20 mouse cellular contexts compared by ENCODE assay signal in genomic region chr9:41922416-41922815, GRCm38 (mm10).
DNase-seq lines count a peak whose midpoint lies in the region; ATAC-seq and TF ChIP-seq lines count a peak whose summit lies in the region.
"Had no signal": no experiment of that assay in that cellular context is flagged by ENCODE, and none has a peak within 500 bp of the region (broad histone marks: within the 10 kb centered on the region; RNA-seq: fewer than 3 reads in every experiment).

No protein-coding gene starts in this region.

- no peak for TF ChIP-seq CTCF in thymus, adult 2 months (IDR thresholded peaks at IDR 0.05; ENCODE audit: borderline replicate concordance, control insufficient read depth, extremely low read depth, insufficient read depth, low read length, poor library complexity)

- H3K4me1 ChIP-seq in forebrain, embryonic 13.5 days = peaks cover 33% of the 10 kb centered on the region
- H3K4me1 ChIP-seq in forebrain, embryonic 16.5 days (replicated peaks; ENCODE audit: control insufficient read depth, insufficient read depth, low read length) = peaks cover 16% of the 10 kb centered on the region
- peaks cover 3% of the 10 kb centered on the region; the same call in 1 of the 2 replicates for H3K4me1 ChIP-seq in heart, embryonic 11.5 days (ENCODE audit: control insufficient read depth, insufficient read depth, low read length)
- H3K4me1 ChIP-seq in embryonic facial prominence, embryonic 12.5 days = peaks cover 16% of the 10 kb centered on the region
- H3K4me1 ChIP-seq in thymus, adult 2 months (replicated peaks; ENCODE audit: control insufficient read depth, insufficient read depth, low read length) = no peaks in the 10 kb centered on the region

- 0 out of 2 replicates have a peak overlapping the region, but pooled peaks have one; percentile 10 for H3K27ac ChIP-seq in forebrain, embryonic 13.5 days
- no peak overlapping the region for H3K27ac ChIP-seq in forebrain, embryonic 16.5 days (ENCODE audit: low read length)
- H3K27ac ChIP-seq in heart, embryonic 11.5 days (ENCODE audit: low read depth, low read length) = peak overlapping the region; percentile 22; the same call in 1 of the 2 replicates
- H3K27ac ChIP-seq in embryonic facial prominence, embryonic 12.5 days = peak overlapping the region; percentile 60; the same call in 1 of the 2 replicates
- H3K27ac ChIP-seq in thymus, adult 2 months (ENCODE audit: control insufficient read depth, insufficient read depth, low read length) = no peak overlapping the region
- H3K27ac ChIP-seq: forebrain, embryonic 12.5 days; hindbrain, postnatal 0 days; midbrain, embryonic 12.5 days; neural tube, embryonic 12.5 days had no signal

- H3K9me3 ChIP-seq in forebrain, embryonic 13.5 days (replicated peaks) = 0 out of 2 replicates have a peak, but pooled peaks cover 3% of the 10 kb centered on the region
- no peaks in the 10 kb centered on the region for H3K9me3 ChIP-seq in forebrain, embryonic 16.5 days (ENCODE audit: control insufficient read depth, low read length)
- no peaks in the 10 kb centered on the region for H3K9me3 ChIP-seq in heart, embryonic 11.5 days (replicated peaks; ENCODE audit: control insufficient read depth, low read length)
- no peaks in the 10 kb centered on the region for H3K9me3 ChIP-seq in embryonic facial prominence, embryonic 12.5 days
- H3K9me3 ChIP-seq: forebrain, embryonic 12.5 days; midbrain, embryonic 12.5 days; neural tube, embryonic 12.5 days had no signal

- no peak for DNase-seq in heart, postnatal 10 days
- peak; percentile 9 for DNase-seq in 3134 (ENCODE audit: extremely low read depth, insufficient read length, low spot score)
- DNase-seq in retina, embryonic 14.5 days (ENCODE audit: low spot score) = no peak
- DNase-seq in thymus, adult 2 months = no peak
- DNase-seq: cerebellum, adult 11-12 months; cerebellum, postnatal 14 days; heart, postnatal 36 days; kidney, adult 8-10 months; liver; lung, postnatal 10 days; right cerebral cortex, adult 18-20 months; thymus, postnatal 25 days had no signal

- WGBS in forebrain, embryonic 13.5 days = 91% methylated on average over 6 of the region's 6 CpGs
- 88% methylated on average over 6 of the region's 6 CpGs for WGBS in forebrain, embryonic 16.5 days
- WGBS in heart, embryonic 11.5 days (ENCODE audit: insufficient replicate concordance) = 51% methylated on average over 6 of the region's 6 CpGs
- 81% methylated on average over 6 of the region's 6 CpGs for WGBS in embryonic facial prominence, embryonic 12.5 days
- WGBS in thymus, adult 2 months = 86% methylated on average over 6 of the region's 6 CpGs

- no peaks in the 10 kb centered on the region for H3K27me3 ChIP-seq in forebrain, embryonic 13.5 days
- no peaks in the 10 kb centered on the region for H3K27me3 ChIP-seq in forebrain, embryonic 16.5 days (replicated peaks; ENCODE audit: control insufficient read depth, insufficient read depth, low read length)
- H3K27me3 ChIP-seq in heart, embryonic 11.5 days (ENCODE audit: control insufficient read depth, insufficient read depth, low read length) = no peaks in the 10 kb centered on the region
- no peaks in the 10 kb centered on the region for H3K27me3 ChIP-seq in embryonic facial prominence, embryonic 12.5 days
- no peaks in the 10 kb centered on the region for H3K27me3 ChIP-seq in thymus, adult 2 months (ENCODE audit: control insufficient read depth, insufficient read depth, low read length)
- H3K27me3 ChIP-seq: forebrain, embryonic 12.5 days; midbrain, embryonic 12.5 days; neural tube, embryonic 12.5 days had no signal

- no peak for TF ChIP-seq POLR2A in thymus, adult 2 months (IDR thresholded peaks at IDR 0.05; ENCODE audit: control insufficient read depth, extremely low read depth, insufficient read depth, low read length, poor library complexity)

- intact Hi-C loops in heart, postnatal 10 days (cut with DNase I) = no loop called here

- no peak overlapping the region for H3K4me3 ChIP-seq in forebrain, embryonic 13.5 days
- no peak overlapping the region for H3K4me3 ChIP-seq in forebrain, embryonic 16.5 days (replicated peaks; ENCODE audit: low read length)
- H3K4me3 ChIP-seq in heart, embryonic 11.5 days (ENCODE audit: low read depth, low read length) = no peak overlapping the region
- H3K4me3 ChIP-seq in embryonic facial prominence, embryonic 12.5 days = no peak overlapping the region
- no peak overlapping the region for H3K4me3 ChIP-seq in thymus, adult 2 months (ENCODE audit: control insufficient read depth, insufficient read depth, low read length)
- H3K4me3 ChIP-seq: forebrain, embryonic 12.5 days; midbrain, embryonic 12.5 days; neural tube, embryonic 12.5 days had no signal

- H3K4me2 ChIP-seq in forebrain, embryonic 13.5 days = no peak overlapping the region
- no peak overlapping the region for H3K4me2 ChIP-seq in forebrain, embryonic 16.5 days (ENCODE audit: low read length)
- H3K4me2 ChIP-seq in heart, embryonic 11.5 days = no peak overlapping the region
- H3K4me2 ChIP-seq in embryonic facial prominence, embryonic 12.5 days (replicated peaks) = no peak overlapping the region
- H3K4me2 ChIP-seq: forebrain, embryonic 12.5 days; midbrain, embryonic 12.5 days; neural tube, embryonic 12.5 days had no signal

- no peaks in the 10 kb centered on the region for H3K36me3 ChIP-seq in forebrain, embryonic 13.5 days (ENCODE audit: poor library complexity, severe bottlenecking)
- H3K36me3 ChIP-seq in forebrain, embryonic 16.5 days (ENCODE audit: control insufficient read depth, insufficient read depth) = no peaks in the 10 kb centered on the region
- no peaks in the 10 kb centered on the region for H3K36me3 ChIP-seq in heart, embryonic 11.5 days (ENCODE audit: control insufficient read depth, insufficient read depth, low read length)
- H3K36me3 ChIP-seq in embryonic facial prominence, embryonic 12.5 days = no peaks in the 10 kb centered on the region
- no peaks in the 10 kb centered on the region for H3K36me3 ChIP-seq in thymus, adult 2 months (ENCODE audit: control insufficient read depth, insufficient read depth, low read length)
- H3K36me3 ChIP-seq: forebrain, embryonic 12.5 days; midbrain, embryonic 12.5 days; neural tube, embryonic 12.5 days had no signal

- H3K9ac ChIP-seq in forebrain, embryonic 13.5 days = no peak overlapping the region
- H3K9ac ChIP-seq in forebrain, embryonic 16.5 days (replicated peaks; ENCODE audit: low read depth, low read length) = no peak overlapping the region
- H3K9ac ChIP-seq in heart, embryonic 11.5 days (ENCODE audit: low read depth, low read length) = no peak overlapping the region
- H3K9ac ChIP-seq in embryonic facial prominence, embryonic 12.5 days = no peak overlapping the region
- H3K9ac ChIP-seq: forebrain, embryonic 12.5 days; midbrain, embryonic 12.5 days; neural tube, embryonic 12.5 days had no signal

- no peak for ATAC-seq in forebrain, embryonic 13.5 days
- ATAC-seq in forebrain, embryonic 16.5 days = no peak
- no peak for ATAC-seq in heart, embryonic 11.5 days (replicated peaks; ENCODE audit: insufficient number of reproducible peaks, low FRiP score, low TSS enrichment)
- no peak for ATAC-seq in embryonic facial prominence, embryonic 12.5 days (ENCODE audit: insufficient number of reproducible peaks, insufficient read depth, low FRiP score, low TSS enrichment)
- ATAC-seq: hindbrain, postnatal 0 days had no signal

Comparison
In these comparisons a context has a peak if more than half of its experiments do, and no peak if none do; other contexts are left out.
1. H3K27ac ChIP-seq: peak in forebrain, embryonic 13.5 days (single experiment), heart, embryonic 11.5 days (single experiment) and embryonic facial prominence, embryonic 12.5 days (single experiment); none in forebrain, embryonic 16.5 days (single experiment) and thymus, adult 2 months (single experiment).